ENCODE assay signal across 7 mouse cellular contexts in genomic region chr10:13965974-13966829, GRCm38 (mm10). TPM values are rescaled to one million over a fixed set of nuclear protein-coding genes. Genes with fewer than 3 reads are reported as not detected.
DNase-seq lines count a peak whose midpoint lies in the region; ATAC-seq lines count a peak whose summit lies in the region.

Gene Hivep2 (plus strand): TSS chr10:13966075.

- WGBS in intestine, embryonic 14.5 days = under 1% methylated on average over 53 of the region's 67 CpGs
- WGBS in midbrain, embryonic 13.5 days = under 1% methylated on average over 45 of the region's 67 CpGs

- peak within 1 kb of the TSS; percentile 84 for H3K4me3 ChIP-seq in intestine, embryonic 14.5 days (ENCODE audit: low read depth, low read length)
- peak within 1 kb of the TSS; percentile 84 for H3K4me3 ChIP-seq in midbrain, embryonic 13.5 days (replicated peaks)

- peak within 1 kb of the TSS; percentile 97 for H3K27ac ChIP-seq in intestine, embryonic 14.5 days (ENCODE audit: low read depth)
- peak within 1 kb of the TSS; percentile 99 for H3K27ac ChIP-seq in midbrain, embryonic 13.5 days

- peak within 1 kb of the TSS; percentile 88 for H3K9ac ChIP-seq in intestine, embryonic 14.5 days (ENCODE audit: low read length)
- peak within 1 kb of the TSS; percentile 93 for H3K9ac ChIP-seq in midbrain, embryonic 13.5 days (replicated peaks)

- peak; percentile 57 for ATAC-seq in intestine, embryonic 14.5 days (replicated peaks; ENCODE audit: low FRiP score, low TSS enrichment, low read depth)
- ATAC-seq in midbrain, embryonic 13.5 days = peak; percentile 46

- intact Hi-C loops in gastrocnemius, postnatal 14 days (cut with DNase I; ENCODE audit: low total_unique reads) = loop anchor here (5.0 to 10.0 kb wide), 2 partner anchors 121 to 229 kb away; no protein-coding TSS in a partner anchor
- intact Hi-C loops in left cerebral cortex, postnatal 25 days (cut with DNase I) = loop anchor here (2.0 to 5.0 kb wide), 10 partner anchors 81 to 425 kb away; partner anchors contain the start of gene Aig1

- H3K4me2 ChIP-seq in intestine, embryonic 14.5 days (ENCODE audit: low read length) = peak within 1 kb of the TSS; percentile 95
- peak within 1 kb of the TSS; percentile 96 for H3K4me2 ChIP-seq in midbrain, embryonic 13.5 days (replicated peaks)

- no peaks in the 10 kb centered on the region for H3K36me3 ChIP-seq in intestine, embryonic 14.5 days (ENCODE audit: control insufficient read depth, insufficient read depth, low read length)
- no peaks in the 10 kb centered on the region for H3K36me3 ChIP-seq in midbrain, embryonic 13.5 days

- 0 out of 2 replicates have a peak, but pooled peaks cover 4% of the 10 kb centered on the region for H3K4me1 ChIP-seq in intestine, embryonic 14.5 days (replicated peaks; ENCODE audit: control insufficient read depth, insufficient read depth, low read length)
- peaks cover 15% of the 10 kb centered on the region; the same call in 1 of the 2 replicates for H3K4me1 ChIP-seq in midbrain, embryonic 13.5 days (replicated peaks)

- DNase-seq in ZHBTc4 (ENCODE audit: low read depth, low spot score) = peak; percentile 81
- DNase-seq in cerebellum, postnatal 25 days = peak; percentile 76 to 82
- peak; percentile 64 for DNase-seq in gastrocnemius, postnatal 14 days
- peak; percentile 88 for DNase-seq in intestine, embryonic 14.5 days (ENCODE audit: low spot score)
- peak; percentile 45 to 61 for DNase-seq in left cerebral cortex, postnatal 25 days (ENCODE audit: low spot score in 2 of 2)
- peak; percentile 27 to 74 for DNase-seq in spleen, postnatal 4 days (ENCODE audit: low spot score in 2 of 2)

- H3K27me3 ChIP-seq in intestine, embryonic 14.5 days (replicated peaks; ENCODE audit: control insufficient read depth, insufficient read depth, low read length) = no peaks in the 10 kb centered on the region; the same call in 1 of the 2 replicates
- peaks cover 17% of the 10 kb centered on the region for H3K27me3 ChIP-seq in midbrain, embryonic 13.5 days

- no peaks in the 10 kb centered on the region for H3K9me3 ChIP-seq in intestine, embryonic 14.5 days (ENCODE audit: control insufficient read depth, low read length)
- H3K9me3 ChIP-seq in midbrain, embryonic 13.5 days = no peaks in the 10 kb centered on the region

RNA-seq across cellular contexts. Expression of gene Hivep2, which starts in this region (rescaled TPM):
- 10 to 100 TPM; 43.3 to 46.8 TPM for total RNA-seq in gastrocnemius, postnatal 14 days (2021)
- polyA plus RNA-seq in intestine, embryonic 14.5 days (2014; fragmentation: Nextera tagmentation; extraction: Ambion mirVana) = 7.1 and 7.2 TPM in 2 replicates
- total RNA-seq in left cerebral cortex, postnatal 25 days (2021) = 100 to 1,000 TPM; 250 to 277 TPM
- polyA plus RNA-seq in midbrain, embryonic 13.5 days (2015; fragmentation: Nextera tagmentation; extraction: Ambion mirVana) = 6.3 TPM in 2 replicates

Comparison
In these comparisons a context has a peak if more than half of its experiments do, and no peak if none do; other contexts are left out.
1. Peak in every context shown above with its lines: DNase-seq, ATAC-seq, H3K4me3 ChIP-seq and H3K27ac ChIP-seq.
2. RNA of gene Hivep2 (total RNA-seq): 250 to 277 TPM in left cerebral cortex, postnatal 25 days; 43.3 to 46.8 TPM in gastrocnemius, postnatal 14 days; every median in the first group is over 4 times any median in the second.